Mouse (Mus musculus): ENCODE data around the gene Rab36.

DNA sequence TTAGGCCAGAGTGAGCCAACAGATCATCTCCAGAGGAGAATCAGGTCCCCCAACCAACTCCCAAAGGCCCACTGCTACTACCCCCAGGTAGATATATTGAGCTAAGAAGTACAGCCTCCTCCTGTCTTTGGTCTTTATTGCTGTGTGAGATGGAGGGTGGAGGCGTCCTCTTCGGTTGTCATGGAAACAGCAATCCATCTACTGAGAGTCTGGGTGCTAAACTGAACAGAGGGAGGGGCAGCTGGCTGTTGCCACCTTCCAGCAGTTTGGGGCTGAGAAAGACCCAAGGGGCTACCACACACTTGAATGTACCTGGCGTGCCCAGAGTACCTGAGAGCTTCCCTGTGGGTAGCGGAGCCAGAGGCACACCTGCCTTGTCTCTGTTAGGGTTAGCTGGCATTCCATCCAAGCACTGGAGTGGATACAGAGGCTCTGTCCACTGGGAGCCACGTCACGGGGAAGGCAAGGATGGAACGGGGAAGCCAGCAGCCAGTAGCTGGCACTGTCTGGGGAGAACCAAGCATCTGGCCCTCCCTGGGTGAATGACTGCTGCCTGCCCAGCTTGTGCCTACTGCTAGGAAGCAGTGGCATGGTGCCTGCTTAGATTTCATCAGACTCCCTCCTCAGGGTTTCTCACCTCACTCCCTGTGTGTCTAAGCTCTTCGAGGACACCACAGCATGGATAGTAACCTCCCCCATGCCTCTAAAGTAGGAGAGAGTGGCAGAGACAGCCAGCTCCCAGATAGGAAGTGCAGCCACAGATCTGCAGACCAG, 29.8 kb upstream of the Rab36 start:
- TF ChIP-seq POLR2A (IDR thresholded peaks at IDR 0.05; ENCODE audit: borderline replicate concordance, extremely low read depth, low read depth, low read length) (no peak), CTCF (IDR thresholded peaks at IDR 0.05; ENCODE audit: insufficient read depth, low read length) (no peak)
